Mouse (Mus musculus) midbrain, embryonic 14.5 days (tissue): ENCODE data around the gene Chd8. TPM values are rescaled to one million over a fixed set of nuclear protein-coding genes. Genes with fewer than 3 reads are reported as not detected.
"Not testable (repeated sequence)": the region's sequence is repeated elsewhere in the genome, so short reads cannot be mapped to it uniquely, and the experiment has no call there.

Experiments used
- ATAC-seq: fragments of 200-750 bp; cut with Nextera tagmentation; 2 replicates; pipeline ENCODE4 v1.8.0; 2017; ENCODE audit warnings: moderate number of reproducible peaks, moderate library complexity; ENCODE audit not compliant: low FRiP score, low TSS enrichment
- DNase-seq: peaks from one replicate; pipeline ENCODE4 v3.0.0-alpha.2; 2015
- H3K27ac ChIP-seq: fragments of 300-500 bp; sonication (generic); replicated peaks from 2 replicates; pipeline ENCODE4 v1.5.1; 2014; ENCODE audit warnings: mild to moderate bottlenecking, low read depth, low read length, moderate library complexity
- H3K27me3 ChIP-seq: fragments of 300-500 bp; sonication (generic); 2 replicates; pipeline ENCODE4 v1.6.1; 2014; ENCODE audit warnings: low read length, control low read depth, mixed read lengths; ENCODE audit not compliant: control insufficient read depth, insufficient read depth
- H3K36me3 ChIP-seq: fragments of 300-500 bp; sonication (generic); 2 replicates; pipeline ENCODE4 v1.6.1; 2014; ENCODE audit warnings: low read length, control low read depth; ENCODE audit not compliant: control insufficient read depth, insufficient read depth
- H3K4me1 ChIP-seq: fragments of 300-500 bp; sonication (generic); 2 replicates; pipeline ENCODE4 v1.6.1; 2014; ENCODE audit warnings: mild to moderate bottlenecking, antibody characterized with exemption, low read length, control low read depth; ENCODE audit not compliant: control insufficient read depth, insufficient read depth
- H3K4me2 ChIP-seq: fragments of 300-500 bp; sonication (generic); 2 replicates; pipeline ENCODE4 v1.6.1; 2014; ENCODE audit warnings: mild to moderate bottlenecking, low read length, moderate library complexity
- H3K4me3 ChIP-seq: fragments of 300-500 bp; sonication (generic); replicated peaks from 2 replicates; pipeline ENCODE4 v1.5.1; 2014; ENCODE audit warnings: low read depth, low read length
- H3K9ac ChIP-seq: fragments of 300-500 bp; sonication (generic); replicated peaks from 2 replicates; pipeline ENCODE4 v1.6.1; 2014; ENCODE audit warnings: mild to moderate bottlenecking, low read length, moderate library complexity
- H3K9me3 ChIP-seq: fragments of 300-500 bp; sonication (generic); 2 replicates; pipeline ENCODE4 v1.6.1; 2016; ENCODE audit warnings: low read length, control low read depth, mixed read lengths; ENCODE audit not compliant: control insufficient read depth
- WGBS: fragments of 180-500 bp; shearing (Covaris S2); extraction: QIAGEN DNeasy Blood & Tissue Kit; methylation state at CpG from one replicate; pipeline ENCODE4 v1.1.7; 2014; 5-methylcytosine and 5-hydroxymethylcytosine counted together
- polyA plus RNA-seq: library from polyadenylated mRNA; unstranded; fragments of >200 nt; fragmentation: Nextera tagmentation; extraction: Ambion mirVana; gene quantifications from 2 replicates; pipeline ENCODE4 v1.2.1, GENCODE M21; 2014

Chd8 gene
- polyA plus RNA-seq: 47.5 and 53.4 TPM in 2 replicates

GRCm38 (mm10) chr14:52257484-52258213 lies at the start of gene Chd8:
Chd8 (minus strand) TSS chr14:52257780.
- WGBS: under 1% methylated on average over 54 of the region's 54 CpGs
- H3K4me2 ChIP-seq: peak within 1 kb of the TSS; percentile 79
- H3K9ac ChIP-seq: peak within 1 kb of the TSS; percentile 85
- no peaks in the 10 kb centered on the region for H3K9me3 ChIP-seq
- peak within 1 kb of the TSS; percentile 96 for H3K27ac ChIP-seq
- ATAC-seq: peak; percentile 100
- H3K4me3 ChIP-seq: peak within 1 kb of the TSS; percentile 93
- no peaks in the 10 kb centered on the region for H3K27me3 ChIP-seq
- peak; percentile 99 for DNase-seq
- peaks cover 21% of the 10 kb centered on the region for H3K4me1 ChIP-seq
- H3K36me3 ChIP-seq: peaks cover 14% of the 10 kb centered on the region

DNA sequence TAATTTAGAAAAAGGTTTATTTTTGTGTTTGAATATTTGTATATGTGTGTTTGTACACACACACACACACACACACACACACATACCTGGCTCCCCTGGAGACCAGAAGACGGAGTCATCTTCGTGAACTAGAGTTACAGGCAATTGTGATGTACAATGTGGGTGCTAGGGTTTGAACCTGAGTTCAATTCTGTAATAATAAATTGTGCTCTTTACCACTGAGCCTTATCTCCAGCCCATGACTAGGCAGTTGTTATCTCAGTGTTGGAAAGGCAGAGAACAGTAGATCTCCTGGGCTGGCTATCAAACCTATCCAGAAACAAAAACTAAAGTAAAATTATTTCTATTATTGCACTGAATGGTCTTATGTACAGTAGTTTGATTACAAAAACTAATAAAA lies 48.5 kb upstream of the Chd8 start:
- Histone ChIP-seq H3K4me3 (no peak overlapping the region), H3K4me2 (no peak overlapping the region), H3K4me1 (peaks cover 11% of the 10 kb centered on the region), H3K27ac (no peak overlapping the region), H3K9me3 (no peaks in the 10 kb centered on the region), H3K27me3 (no peaks in the 10 kb centered on the region), H3K9ac (no peak overlapping the region), H3K36me3 (peaks cover 16% of the 10 kb centered on the region)
- DNase-seq (no peak), ATAC-seq (no peak)
- 89% methylated on average over 2 of the region's 2 CpGs for WGBS

- under 1% methylated on average over 46 of the region's 46 CpGs for WGBS
These were observed 47.2 kb upstream of the Chd8 start, which contains the start of gene Mettl3 for GRCm38 (mm10) chr14:52304644-52305271. Mettl3 (minus strand) TSS chr14:52305128.

GRCm38 (mm10) chr14:52303517-52303916 lies 45.9 kb upstream of the Chd8 start:
- not testable (repeated sequence) for ATAC-seq, H3K9ac ChIP-seq, H3K9me3 ChIP-seq, H3K27ac ChIP-seq, H3K4me1 ChIP-seq, DNase-seq, H3K27me3 ChIP-seq, H3K4me3 ChIP-seq
- peaks cover 21% of the 10 kb centered on the region for H3K36me3 ChIP-seq
- WGBS: 91% methylated on average over 3 of the region's 3 CpGs
- peak overlapping the region; percentile 65 for H3K4me2 ChIP-seq

More at GRCm38 (mm10) chr14:52304644-52305271, 47.2 kb upstream of the Chd8 start, which contains the start of gene Mettl3:
- peak within 1 kb of the TSS; percentile 65 for H3K4me2 ChIP-seq
- H3K4me3 ChIP-seq: peak within 1 kb of the TSS; percentile 73
- H3K9me3 ChIP-seq: no peaks in the 10 kb centered on the region
- peaks cover 13% of the 10 kb centered on the region for H3K36me3 ChIP-seq
- DNase-seq (peak; percentile 97), ATAC-seq (peak; percentile 94)
- peak within 1 kb of the TSS; percentile 76 for H3K9ac ChIP-seq
- no peaks in the 10 kb centered on the region for H3K27me3 ChIP-seq
- peaks cover 5% of the 10 kb centered on the region; the same call in 1 of the 2 replicates for H3K4me1 ChIP-seq
- peak within 1 kb of the TSS; percentile 91 for H3K27ac ChIP-seq

DNA sequence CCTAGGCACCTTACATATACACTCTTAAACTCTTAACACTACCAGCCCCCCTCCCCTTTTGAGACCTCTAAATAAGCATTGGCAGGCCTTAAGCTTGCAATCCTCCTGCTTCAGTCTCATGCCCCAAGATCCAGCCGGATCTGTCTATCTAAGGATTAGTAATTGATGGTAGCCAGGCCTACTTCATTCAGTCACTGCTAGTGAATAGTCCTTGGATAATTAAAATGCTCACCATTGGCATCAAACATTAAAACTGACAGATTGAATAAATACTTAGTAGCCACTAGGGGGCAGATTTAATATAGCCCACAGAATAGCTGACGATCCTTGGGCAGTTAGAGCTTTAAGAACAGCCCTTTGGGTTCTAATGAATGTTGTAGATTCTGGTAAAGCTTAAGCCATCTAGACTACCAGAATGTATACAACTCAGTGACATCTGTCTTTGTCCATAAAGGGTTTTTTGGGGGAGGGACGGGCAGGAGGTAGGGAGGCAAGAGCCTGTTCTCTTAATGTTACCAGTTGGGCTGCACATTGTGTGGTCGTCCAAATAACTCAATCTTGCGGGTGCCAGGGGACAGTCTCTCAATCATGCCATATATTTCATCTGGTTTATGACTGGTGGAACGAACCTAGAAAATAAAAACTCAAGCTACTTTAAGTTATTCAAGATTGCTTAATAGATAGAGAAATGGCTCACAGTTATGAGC lies 38.1 kb upstream of the Chd8 start:
- Histone ChIP-seq H3K4me1 (no peaks in the 10 kb centered on the region), H3K9ac (no peak overlapping the region), H3K27me3 (no peaks in the 10 kb centered on the region), H3K36me3 (peaks cover 88% of the 10 kb centered on the region), H3K9me3 (no peaks in the 10 kb centered on the region), H3K27ac (no peak overlapping the region), H3K4me3 (no peak overlapping the region), H3K4me2 (no peak overlapping the region)
- ATAC-seq (peak; percentile 31; the same call in 1 of the 2 replicates), DNase-seq (peak; percentile 83)
- 64% methylated on average over 6 of the region's 6 CpGs for WGBS

DNA sequence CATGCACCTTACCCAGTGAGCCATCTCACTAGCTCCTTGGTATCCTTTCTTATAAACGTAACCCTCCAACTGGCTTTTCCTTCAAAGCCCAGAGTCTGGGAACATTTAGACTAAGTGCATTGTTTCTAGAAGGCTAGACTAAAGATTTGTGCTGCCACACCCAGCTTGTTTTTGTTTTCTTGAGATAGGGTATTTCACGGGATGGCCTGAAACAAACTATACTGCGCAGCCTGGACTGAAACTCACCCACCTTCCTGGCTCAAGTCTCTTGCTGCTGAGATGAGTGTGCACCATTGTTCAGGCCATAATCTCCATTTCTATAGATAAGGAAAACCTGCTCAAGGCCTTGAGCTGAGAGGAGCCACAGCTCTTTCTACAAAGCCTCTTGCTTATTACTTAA lies 26.6 kb upstream of the Chd8 start:
- Histone ChIP-seq H3K9ac (no peak overlapping the region), H3K27me3 (no peaks in the 10 kb centered on the region), H3K36me3 (peaks cover 38% of the 10 kb centered on the region), H3K4me1 (peaks cover 9% of the 10 kb centered on the region), H3K9me3 (no peaks in the 10 kb centered on the region), H3K4me3 (no peak overlapping the region), H3K27ac (no peak overlapping the region), H3K4me2 (no peak overlapping the region)
- 95% methylated on average over 3 of the region's 3 CpGs for WGBS
- DNase-seq: no peak
- ATAC-seq: no peak

- WGBS: 97% methylated on average over 5 of the region's 5 CpGs
- Histone ChIP-seq H3K4me2 (no peak overlapping the region), H3K9me3 (no peaks in the 10 kb centered on the region), H3K4me3 (no peak overlapping the region), H3K9ac (no peak overlapping the region), H3K4me1 (peaks cover 9% of the 10 kb centered on the region), H3K27me3 (no peaks in the 10 kb centered on the region), H3K27ac (no peak overlapping the region), H3K36me3 (peaks cover 38% of the 10 kb centered on the region)
- DNase-seq (no peak), ATAC-seq (no peak)
These were observed 26.0 kb upstream of the Chd8 start for GRCm38 (mm10) chr14:52283629-52284028.

- H3K4me3 ChIP-seq: peak overlapping the region; percentile 87
- H3K4me2 ChIP-seq: peak overlapping the region; percentile 77
- no peaks in the 10 kb centered on the region for H3K9me3 ChIP-seq
- no peak; the same call in 1 of the 2 replicates for ATAC-seq
- peaks cover 9% of the 10 kb centered on the region for H3K4me1 ChIP-seq
- H3K9ac ChIP-seq: peak overlapping the region; percentile 89
- no peaks in the 10 kb centered on the region for H3K27me3 ChIP-seq
- WGBS: under 1% methylated on average over 21 of the region's 21 CpGs
- no peak for DNase-seq
- peak overlapping the region; percentile 87 for H3K27ac ChIP-seq
- peaks cover 16% of the 10 kb centered on the region for H3K36me3 ChIP-seq
These were observed 22.2 kb upstream of the Chd8 start for GRCm38 (mm10) chr14:52279747-52280120.
